Mouse (Mus musculus) left cerebral cortex, postnatal 10 days (tissue): ENCODE data around the gene Npdc1. TPM values are rescaled to one million over a fixed set of nuclear protein-coding genes. Genes with fewer than 3 reads are reported as not detected.
"Not testable (repeated sequence)": the region's sequence is repeated elsewhere in the genome, so short reads cannot be mapped to it uniquely, and the experiment has no call there.

ENCODE experiments used
- DNase-seq, 2 experiments: peaks; one replicate each; pipeline ENCODE4 v3.0.0; 2021 to 2022; ENCODE audit warnings: low spot score in 2 of 2, mixed read lengths in 1 of 2; ENCODE audit errors: extremely low spot score in 1 of 2
- intact Hi-C: fragments of 180-260 bp; cut with DNase I; formaldehyde crosslinking; loops from one replicate; pipeline ENCODE4 v1.15.1; 2025
- total RNA-seq, 2 experiments: library from RNA; stranded (reverse); gene quantifications; 2 replicates each; pipeline ENCODE4 v1.2.3; 2021

Gene Npdc1
- total RNA-seq, 2 experiments from 2014 or later, result 401 to 408 TPM

- intact Hi-C loops, result loop anchor here (2.0 kb wide), 1 partner anchor 16 kb away; no protein-coding TSS in a partner anchor
- DNase-seq, result peak; percentile 64 to 67
Measured at GRCm38 (mm10) chr2:25394281-25395221, 4.6 kb upstream of the Npdc1 start.

DNA sequence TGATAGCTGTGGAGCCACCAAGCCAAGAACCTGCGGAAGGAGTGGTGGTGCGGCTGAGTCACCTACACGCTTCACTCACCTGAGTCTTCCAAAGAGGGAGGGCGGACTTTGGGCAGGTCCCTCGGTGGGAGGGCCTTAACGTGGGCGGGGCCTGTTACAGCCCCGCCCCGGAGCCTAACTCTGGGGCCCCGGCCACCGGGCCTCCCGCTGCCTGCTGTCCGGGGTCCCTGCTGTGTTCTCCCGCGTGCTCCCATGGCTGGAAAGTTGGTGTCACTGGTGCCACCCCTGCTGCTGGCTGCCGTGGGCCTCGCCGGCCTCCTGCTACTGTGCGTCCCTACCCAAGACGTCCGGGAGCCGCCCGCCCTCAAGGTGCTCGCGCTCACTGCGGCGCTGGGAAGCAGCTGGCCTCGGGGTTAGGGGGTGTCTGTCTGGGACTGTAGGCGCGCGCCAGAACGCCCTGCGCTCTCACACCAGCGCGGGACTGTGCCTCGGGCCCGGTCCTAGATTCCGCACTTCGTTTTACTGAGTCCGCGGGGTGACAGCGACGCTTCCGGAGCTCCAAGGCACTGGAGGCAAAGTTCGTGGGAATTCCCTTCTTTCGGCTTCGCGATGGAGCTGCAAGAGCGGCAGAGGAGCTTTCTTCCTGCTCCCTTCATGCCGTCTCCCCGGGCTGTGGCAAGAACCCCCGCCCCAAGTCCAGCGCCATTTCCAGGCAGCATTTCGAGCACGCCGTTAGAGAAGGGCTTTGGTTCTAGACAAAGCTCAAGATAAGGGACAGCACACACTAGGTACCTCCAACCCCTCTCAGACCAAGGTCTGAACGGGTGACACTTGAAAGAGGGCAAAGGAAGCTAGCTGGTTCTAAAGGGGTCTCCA is 3.2 kb upstream of the Npdc1 start, which contains the start of gene Entpd2:
Entpd2 (plus strand) TSS at position 154 of the 876 bp plus-strand sequence.
- intact Hi-C loops, result loop anchor here (2.0 kb wide), 1 partner anchor 17 kb away; no protein-coding TSS in a partner anchor
- DNase-seq, result peak in 1 of 2 experiments; percentile 62

GRCm38 (mm10) chr2:25396597-25396983 is 2.6 kb upstream of the Npdc1 start:
- intact Hi-C loops, result no loop called here
- DNase-seq, result no peak

- intact Hi-C loops, result no loop called here
- DNase-seq, result no peak
Measured at GRCm38 (mm10) chr2:25397010-25397409, 2.1 kb upstream of the Npdc1 start.

GRCm38 (mm10) chr2:25398065-25398464 is 1.1 kb upstream of the Npdc1 start:
- intact Hi-C loops, result no loop called here

GRCm38 (mm10) chr2:25400291-25400690 is 1.1 kb downstream of the Npdc1 start:
- DNase-seq, result no peak
- intact Hi-C loops, result no loop called here

More at GRCm38 (mm10) chr2:25398065-25398464, 1.1 kb upstream of the Npdc1 start:
- DNase-seq, result no peak

GRCm38 (mm10) chr2:25400764-25401163 is 1.6 kb downstream of the Npdc1 start:
- DNase-seq, result peak in 1 of 2 experiments; percentile 67
- intact Hi-C loops, result no loop called here

DNA sequence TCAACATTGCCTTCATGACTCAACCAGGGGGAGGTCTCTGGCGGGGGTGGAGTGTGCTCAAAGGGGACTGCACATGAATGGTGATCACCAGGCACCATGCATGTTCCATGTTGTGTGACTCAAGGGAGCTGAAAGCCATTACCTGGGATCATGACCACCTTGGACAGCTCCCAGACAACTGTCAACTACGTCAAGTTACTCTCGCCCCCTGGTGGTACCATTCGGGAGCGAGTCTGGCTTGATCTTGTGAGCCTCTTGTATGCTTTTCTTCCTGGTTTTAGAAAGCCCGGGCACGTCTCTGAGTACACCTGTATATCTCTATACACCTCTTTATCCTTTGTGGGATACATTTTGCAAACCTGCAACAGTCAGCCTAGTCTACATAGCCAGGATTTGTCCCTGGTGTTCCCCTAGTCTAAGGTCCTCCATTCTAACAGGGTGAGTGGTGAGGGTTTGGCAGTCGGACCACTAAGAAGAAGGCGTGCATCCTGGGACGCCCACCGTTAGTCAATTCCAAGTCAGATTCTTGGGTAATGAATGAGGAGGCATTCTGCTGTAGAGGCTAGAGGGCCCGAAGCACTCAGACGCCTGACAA is 3.3 kb downstream of the Npdc1 start:
- intact Hi-C loops, result no loop called here
- peak; percentile 62 to 87 for DNase-seq

GRCm38 (mm10) chr2:25402972-25403601 is 3.9 kb downstream of the Npdc1 start:
- intact Hi-C loops, result no loop called here
- peak; percentile 90 to 91 for DNase-seq

DNA sequence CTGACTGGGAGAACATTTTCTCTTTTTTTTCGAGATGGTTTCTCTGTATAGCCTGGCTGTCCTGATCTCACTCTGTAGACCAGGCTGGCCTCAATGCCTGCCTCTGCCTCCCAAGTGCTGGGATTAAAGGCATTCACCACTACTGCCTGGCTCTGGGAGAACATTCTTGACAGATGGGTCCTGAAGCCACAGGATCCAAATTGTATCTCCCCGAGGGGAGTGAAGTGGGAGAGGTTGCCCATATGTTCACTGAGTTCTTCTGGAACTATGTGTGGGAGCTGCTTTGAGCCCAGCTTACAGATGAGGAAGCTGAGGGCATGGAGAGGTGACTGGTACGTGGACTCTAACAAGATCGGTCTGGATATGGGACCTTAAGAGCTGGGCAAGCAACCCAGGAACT is 4.8 kb downstream of the Npdc1 start:
- no peak for DNase-seq
- intact Hi-C loops, result no loop called here

DNA sequence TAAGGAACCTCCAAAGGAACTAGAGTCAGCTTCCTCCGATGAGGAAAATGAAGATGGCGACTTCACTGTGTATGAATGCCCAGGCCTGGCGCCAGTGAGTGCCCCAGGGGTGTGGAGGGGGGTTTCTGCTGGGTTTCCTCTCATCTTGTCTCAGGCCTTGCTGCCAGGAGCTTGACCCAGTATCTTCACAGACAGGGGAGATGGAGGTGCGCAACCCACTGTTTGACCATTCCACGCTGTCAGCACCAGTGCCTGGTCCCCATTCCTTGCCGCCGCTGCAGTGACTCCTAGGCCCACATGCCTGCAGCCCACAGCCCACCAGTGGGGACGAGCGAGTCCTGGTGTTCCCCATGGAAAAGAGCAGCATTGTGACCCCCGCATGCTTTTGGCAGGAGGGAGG is 9.8 kb downstream of the Npdc1 start:
- intact Hi-C loops, result no loop called here
- DNase-seq, result peak in 1 of 2 experiments; percentile 17

- DNase-seq, intact Hi-C loops: not testable (repeated sequence)
Measured at GRCm38 (mm10) chr2:25413436-25413835, 14.3 kb downstream of the Npdc1 start.

GRCm38 (mm10) chr2:25417426-25417825 is 18.3 kb downstream of the Npdc1 start:
- DNase-seq, result no peak
- intact Hi-C loops, result no loop called here

GRCm38 (mm10) chr2:25421896-25422295 is 22.7 kb downstream of the Npdc1 start:
- intact Hi-C loops, result loop anchor here (5.0 kb wide), 1 partner anchor 75 kb away; no protein-coding TSS in a partner anchor

DNA sequence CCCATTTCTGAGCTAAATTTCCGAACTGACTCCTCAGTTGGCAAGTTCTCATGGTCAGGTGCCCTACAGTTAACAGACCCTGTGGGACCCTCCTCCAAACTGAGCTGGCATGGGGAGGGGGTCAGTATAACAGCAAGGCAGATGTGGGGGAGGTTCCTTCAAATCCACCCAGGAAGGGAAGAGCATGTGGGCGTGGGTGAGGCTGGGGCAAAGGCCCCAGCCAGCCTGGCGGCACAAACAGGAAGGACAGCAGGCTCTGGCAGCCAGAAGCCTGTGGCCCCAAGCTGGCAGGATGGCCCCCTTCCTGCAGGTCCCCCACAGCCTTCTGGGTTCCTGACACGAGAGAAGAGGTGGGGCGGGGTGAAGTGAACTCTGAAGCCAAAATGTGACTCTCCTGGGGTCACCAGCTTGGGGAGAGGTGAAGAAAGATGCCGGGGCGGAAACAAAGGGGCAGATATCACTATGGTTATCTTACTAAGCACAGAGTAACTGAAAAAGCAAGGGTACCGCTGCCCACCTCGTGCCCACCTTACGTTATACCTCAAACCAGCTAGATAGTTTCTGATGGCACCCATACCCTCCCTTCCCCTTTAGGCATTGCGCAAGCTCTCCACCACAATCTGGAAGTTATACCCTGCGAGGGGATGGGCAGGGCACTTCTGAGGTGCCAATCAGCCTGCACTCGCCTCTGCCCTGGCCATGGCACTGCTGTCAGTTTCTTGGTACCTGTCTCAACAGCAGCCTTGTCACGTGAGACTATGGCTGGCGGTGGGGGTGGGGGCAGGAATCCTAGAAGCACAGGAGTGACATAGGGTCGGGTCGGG is 23.6 kb downstream of the Npdc1 start, which contains the start of gene Fut7:
Fut7 (plus strand) TSS at position 681 of the 824 bp plus-strand sequence.
- intact Hi-C loops, result loop anchor here (5.0 kb wide), 1 partner anchor 75 kb away; no protein-coding TSS in a partner anchor
- DNase-seq, result no peak

More at GRCm38 (mm10) chr2:25421896-25422295, 22.7 kb downstream of the Npdc1 start:
- DNase-seq, result no peak

DNA sequence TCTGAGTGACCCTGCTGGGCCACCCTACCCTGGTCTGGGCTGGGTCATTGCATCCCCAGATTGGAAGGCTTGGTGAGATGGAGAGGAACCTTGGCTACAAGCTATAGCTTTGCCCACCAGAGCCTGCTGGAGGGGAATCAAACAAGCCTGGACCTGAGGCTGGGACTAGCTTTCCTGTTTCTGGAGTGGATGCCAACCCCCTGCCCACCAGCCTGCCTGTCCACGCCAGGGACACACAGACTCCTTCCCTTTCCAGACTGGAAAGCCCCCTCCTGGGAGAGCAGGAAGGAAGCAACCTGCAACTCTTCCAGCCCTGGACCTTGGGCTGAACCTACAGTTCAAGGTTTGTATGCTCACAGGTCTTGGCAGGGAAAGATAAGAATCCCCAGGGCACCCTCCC is 24.5 kb downstream of the Npdc1 start:
- intact Hi-C loops, result loop anchor here (5.0 kb wide), 1 partner anchor 74 kb away; no protein-coding TSS in a partner anchor
- no peak for DNase-seq

DNA sequence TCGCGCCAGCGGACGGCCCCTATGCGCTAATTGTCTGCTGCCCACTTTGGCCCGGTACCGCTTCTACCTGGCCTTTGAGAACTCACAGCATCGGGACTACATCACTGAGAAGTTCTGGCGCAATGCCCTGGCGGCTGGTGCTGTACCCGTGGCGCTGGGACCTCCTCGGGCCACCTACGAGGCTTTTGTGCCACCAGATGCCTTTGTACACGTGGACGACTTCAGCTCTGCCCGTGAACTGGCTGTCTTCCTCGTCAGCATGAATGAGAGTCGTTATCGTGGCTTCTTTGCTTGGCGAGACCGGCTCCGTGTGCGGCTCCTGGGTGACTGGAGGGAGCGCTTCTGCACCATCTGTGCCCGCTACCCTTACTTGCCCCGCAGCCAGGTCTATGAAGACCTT is 26.3 kb downstream of the Npdc1 start:
- no peak for DNase-seq
- intact Hi-C loops, result loop anchor here (5.0 kb wide), 1 partner anchor 127 kb away; no protein-coding TSS in a partner anchor
